Mouse (Mus musculus) limb, embryonic 13.5 days (tissue): Measurements from ENCODE around the gene Ddb2. TPM values are rescaled to one million over a fixed set of nuclear protein-coding genes. Genes with fewer than 3 reads are reported as not detected.
A peak's percentile ranks its signal among the peaks of the same experiment; 100 is the strongest.

Source experiments
- ATAC-seq: fragments of 200-750 bp; cut with Nextera tagmentation; 2 replicates; pipeline ENCODE4 v1.8.0; 2017; ENCODE audit warnings: low read depth, moderate number of reproducible peaks, moderate TSS enrichment; ENCODE audit not compliant: low FRiP score
- H3K27ac ChIP-seq: fragments of 300-500 bp; sonication (generic); 2 replicates; pipeline ENCODE4 v1.5.1; 2015; ENCODE audit warnings: inconsistent platforms, mild to moderate bottlenecking, moderate library complexity
- H3K27me3 ChIP-seq: fragments of 300-500 bp; sonication (generic); 2 replicates; pipeline ENCODE4 v1.6.1; 2015; ENCODE audit warnings: mild to moderate bottlenecking, inconsistent platforms
- H3K36me3 ChIP-seq: fragments of 300-500 bp; sonication (generic); 2 replicates; pipeline ENCODE4 v1.6.1; 2015; ENCODE audit warnings: inconsistent platforms, mild to moderate bottlenecking, moderate library complexity
- H3K4me1 ChIP-seq: fragments of 300-500 bp; sonication (generic); 2 replicates; pipeline ENCODE4 v1.6.1; 2015; ENCODE audit warnings: inconsistent platforms
- H3K4me2 ChIP-seq: fragments of 300-500 bp; sonication (generic); replicated peaks from 2 replicates; pipeline ENCODE4 v1.6.1; 2015; ENCODE audit warnings: inconsistent platforms, mild to moderate bottlenecking, moderate library complexity
- H3K4me3 ChIP-seq: fragments of 300-500 bp; sonication (generic); 2 replicates; pipeline ENCODE4 v1.5.1; 2015; ENCODE audit warnings: moderate library complexity, mild to moderate bottlenecking, inconsistent platforms
- H3K9ac ChIP-seq: fragments of 300-500 bp; sonication (generic); 2 replicates; pipeline ENCODE4 v1.6.1; 2015; ENCODE audit warnings: mild to moderate bottlenecking, inconsistent platforms
- H3K9me3 ChIP-seq: fragments of 300-500 bp; sonication (generic); 2 replicates; pipeline ENCODE4 v1.6.1; 2016; ENCODE audit warnings: inconsistent platforms
- WGBS: fragments of 180-500 bp; shearing (Covaris S2); methylation state at CpG from one replicate; pipeline ENCODE4 v1.1.7; 2015; 5-methylcytosine and 5-hydroxymethylcytosine counted together
- polyA plus RNA-seq: library from polyadenylated mRNA; unstranded; fragments of >200 nt; fragmentation: Nextera tagmentation; extraction: Ambion mirVana; gene quantifications from 2 replicates; pipeline ENCODE4 v1.2.1, GENCODE M21; 2015

Ddb2 gene
- polyA plus RNA-seq, 1 experiment from 2014 or later: 23.6 TPM

- no peaks in the 10 kb centered on the region for H3K27me3 ChIP-seq
- no peaks in the 10 kb centered on the region for H3K9me3 ChIP-seq
- H3K9ac ChIP-seq: peak overlapping the region; percentile 79
- H3K27ac ChIP-seq: no peak overlapping the region
- peak overlapping the region; percentile 87 for H3K4me2 ChIP-seq
- peaks cover 13% of the 10 kb centered on the region for H3K4me1 ChIP-seq
- peaks cover 10% of the 10 kb centered on the region; the same call in 1 of the 2 replicates for H3K36me3 ChIP-seq
- WGBS: 14% methylated on average over 8 of the region's 8 CpGs
- H3K4me3 ChIP-seq: peak overlapping the region; percentile 92
- no peak for ATAC-seq
These were observed 54.8 kb downstream of the Ddb2 start for GRCm38 (mm10) chr2:91182016-91182404.

DNA sequence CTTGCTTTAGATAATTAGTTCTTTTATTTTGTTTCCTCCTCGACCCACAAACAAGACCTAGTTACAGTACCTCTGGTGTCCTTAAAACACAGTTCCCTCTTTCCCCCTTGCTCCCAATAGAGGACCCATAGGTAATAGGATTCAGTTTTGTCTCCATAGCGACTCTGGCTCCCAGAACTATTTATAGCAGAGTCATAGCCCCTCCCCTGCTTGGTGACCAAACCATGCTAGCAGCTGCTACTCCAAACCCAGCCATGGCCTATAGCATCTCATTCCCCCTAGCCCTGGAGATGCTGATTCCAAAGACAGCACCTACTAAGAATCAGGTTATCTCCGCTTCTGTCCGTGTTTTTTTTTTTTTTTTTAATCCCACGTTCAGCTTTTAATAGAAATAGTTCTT lies 56.1 kb downstream of the Ddb2 start:
- Histone ChIP-seq H3K4me3 (no peak overlapping the region), H3K4me1 (peaks cover 13% of the 10 kb centered on the region), H3K4me2 (no peak overlapping the region), H3K9ac (no peak overlapping the region), H3K9me3 (no peaks in the 10 kb centered on the region), H3K27me3 (no peaks in the 10 kb centered on the region), H3K27ac (no peak overlapping the region), H3K36me3 (peaks cover 22% of the 10 kb centered on the region)
- 67% methylated on average over 5 of the region's 5 CpGs for WGBS
- ATAC-seq: no peak

DNA sequence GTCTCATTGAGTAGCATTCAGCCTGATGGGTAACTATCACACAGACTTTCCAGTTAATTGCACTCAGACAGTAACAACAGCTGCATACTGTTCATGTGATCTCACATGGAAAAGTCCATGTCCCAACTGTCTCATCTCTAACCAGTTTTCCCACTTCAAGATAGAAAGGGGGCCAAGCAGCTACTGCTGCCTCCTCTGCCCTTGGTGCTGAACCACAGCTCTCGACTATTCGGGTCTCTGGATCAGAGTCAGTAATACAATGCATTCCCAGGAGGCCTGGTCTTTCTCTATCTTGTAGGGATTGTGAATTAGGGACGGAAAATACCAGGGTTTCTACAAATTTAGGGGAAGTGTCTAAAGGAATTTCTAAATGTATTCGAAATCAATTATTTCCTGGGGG lies 57.0 kb downstream of the Ddb2 start:
- WGBS: 38% methylated on average over 4 of the region's 4 CpGs
- Histone ChIP-seq H3K9ac (no peak overlapping the region), H3K27me3 (no peaks in the 10 kb centered on the region), H3K4me2 (no peak overlapping the region), H3K36me3 (peaks cover 25% of the 10 kb centered on the region), H3K27ac (no peak overlapping the region), H3K9me3 (no peaks in the 10 kb centered on the region), H3K4me1 (peaks cover 13% of the 10 kb centered on the region), H3K4me3 (no peak overlapping the region)
- ATAC-seq: no peak

DNA sequence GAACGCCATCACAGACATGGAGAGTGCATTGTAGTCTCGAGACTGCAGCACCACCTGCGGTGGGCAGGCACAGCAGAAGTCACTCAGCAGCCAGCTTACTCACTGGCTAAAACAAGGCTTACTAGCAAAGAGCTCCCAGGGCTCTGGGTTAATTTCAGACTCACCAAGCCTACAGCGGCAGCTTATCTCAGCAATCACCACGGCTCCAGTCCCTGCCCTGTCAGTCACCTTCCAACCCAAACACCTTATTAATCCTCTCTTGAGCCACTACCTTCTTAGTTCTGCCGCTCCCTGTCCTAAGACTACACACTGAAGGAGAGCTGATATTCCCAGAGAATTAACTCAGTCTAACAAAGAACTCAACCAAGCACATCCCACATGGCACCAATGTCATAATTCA lies 60.5 kb downstream of the Ddb2 start:
- Histone ChIP-seq H3K9me3 (no peaks in the 10 kb centered on the region), H3K9ac (no peak overlapping the region), H3K27me3 (no peaks in the 10 kb centered on the region), H3K4me2 (no peak overlapping the region), H3K4me3 (no peak overlapping the region), H3K36me3 (peaks cover 42% of the 10 kb centered on the region), H3K27ac (no peak overlapping the region), H3K4me1 (no peaks in the 10 kb centered on the region)
- ATAC-seq: no peak
- 77% methylated on average over 6 of the region's 6 CpGs for WGBS

GRCm38 (mm10) chr2:91175490-91175889 lies 61.3 kb downstream of the Ddb2 start:
- H3K36me3 ChIP-seq: peaks cover 42% of the 10 kb centered on the region
- no peak overlapping the region for H3K27ac ChIP-seq
- no peak overlapping the region for H3K4me2 ChIP-seq
- no peaks in the 10 kb centered on the region for H3K9me3 ChIP-seq
- no peak for ATAC-seq
- WGBS: 87% methylated on average over 4 of the region's 4 CpGs
- no peak overlapping the region for H3K9ac ChIP-seq
- no peaks in the 10 kb centered on the region for H3K4me1 ChIP-seq
- no peaks in the 10 kb centered on the region for H3K27me3 ChIP-seq
- no peak overlapping the region for H3K4me3 ChIP-seq

DNA sequence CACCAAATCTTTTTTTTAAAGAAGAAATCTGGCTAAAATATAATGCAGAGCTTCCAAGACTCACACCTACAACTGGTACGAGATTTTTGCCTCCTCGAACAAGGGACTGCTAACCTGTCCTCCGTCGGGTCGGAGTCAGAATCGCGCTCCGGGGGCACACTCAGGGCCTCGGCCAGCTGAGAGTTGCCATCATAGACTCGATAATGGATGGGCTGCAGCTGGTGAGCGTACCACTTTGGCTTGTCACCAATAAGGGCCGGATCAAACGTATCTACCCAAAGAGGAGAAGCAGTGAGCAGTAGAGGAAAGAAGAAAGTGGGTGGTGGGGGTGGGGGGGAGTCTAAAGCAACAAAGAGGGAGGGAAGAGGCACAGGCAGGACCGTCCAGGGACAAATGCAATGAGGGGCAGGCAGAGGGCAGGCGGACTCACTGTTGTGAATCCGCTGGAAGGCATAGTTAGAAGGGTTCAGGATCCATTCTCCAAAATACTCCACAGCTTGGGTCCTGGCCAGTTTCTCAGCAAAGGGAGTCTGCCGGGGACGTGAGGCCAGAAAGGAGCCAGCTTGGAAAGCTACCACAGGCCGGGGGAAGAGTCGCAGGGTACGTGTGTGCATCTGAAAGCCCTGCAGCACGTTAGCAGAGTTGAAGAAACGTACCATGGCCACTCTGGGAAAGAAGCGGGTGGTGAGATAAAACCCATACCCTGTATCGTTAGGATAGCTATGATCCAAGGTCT lies 67.0 kb downstream of the Ddb2 start:
- H3K27ac ChIP-seq: no peak overlapping the region
- H3K4me3 ChIP-seq: no peak overlapping the region
- no peaks in the 10 kb centered on the region for H3K4me1 ChIP-seq
- no peak overlapping the region for H3K4me2 ChIP-seq
- H3K27me3 ChIP-seq: no peaks in the 10 kb centered on the region
- no peaks in the 10 kb centered on the region for H3K9me3 ChIP-seq
- H3K36me3 ChIP-seq: peaks cover 60% of the 10 kb centered on the region
- WGBS: 88% methylated on average over 25 of the region's 25 CpGs
- ATAC-seq: no peak
- H3K9ac ChIP-seq: no peak overlapping the region

DNA sequence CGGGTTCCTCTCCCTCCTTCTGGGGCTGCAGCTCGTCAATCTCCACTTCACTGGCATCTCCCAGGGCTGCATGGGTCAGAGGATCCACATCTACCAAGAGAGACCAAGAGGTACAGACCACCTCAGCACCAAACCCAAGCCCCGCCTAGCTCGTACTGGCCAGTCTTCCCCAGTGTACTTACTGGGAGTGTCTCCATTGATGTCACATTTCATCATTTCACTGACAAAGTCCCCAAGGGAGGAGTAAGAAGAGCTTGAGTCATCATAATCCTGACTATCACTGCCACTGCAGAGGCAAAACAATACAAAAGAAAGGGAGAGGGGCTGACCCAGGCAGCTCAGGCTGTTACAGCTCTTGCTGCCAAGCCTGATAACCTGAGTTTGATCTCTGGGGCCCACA lies 69.2 kb downstream of the Ddb2 start:
- no peaks in the 10 kb centered on the region for H3K9me3 ChIP-seq
- no peak overlapping the region for H3K9ac ChIP-seq
- 64% methylated on average over 4 of the region's 4 CpGs for WGBS
- H3K4me3 ChIP-seq: no peak overlapping the region
- H3K27ac ChIP-seq: no peak overlapping the region
- H3K36me3 ChIP-seq: peaks cover 68% of the 10 kb centered on the region
- H3K4me1 ChIP-seq: no peaks in the 10 kb centered on the region
- H3K27me3 ChIP-seq: no peaks in the 10 kb centered on the region
- no peak for ATAC-seq
- H3K4me2 ChIP-seq: no peak overlapping the region

DNA sequence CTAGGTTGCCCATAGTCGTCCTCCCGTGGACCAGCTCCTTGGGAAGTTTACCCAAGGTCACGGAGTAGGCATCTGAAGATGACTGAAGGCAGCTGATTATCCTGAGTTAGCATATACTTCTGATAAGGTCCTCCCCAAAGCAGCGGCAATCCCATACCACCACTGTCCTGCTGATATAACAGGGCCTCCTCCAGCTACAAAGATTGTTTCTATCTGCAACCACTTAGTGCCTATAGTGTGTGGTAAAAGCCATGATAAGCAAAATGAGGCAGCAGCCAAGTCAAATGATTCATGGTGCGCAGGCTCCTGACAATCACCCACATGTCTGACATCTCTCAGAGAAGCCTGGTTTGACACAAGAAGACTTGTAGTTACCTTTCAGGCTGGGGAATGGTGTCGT lies 71.8 kb downstream of the Ddb2 start:
- no peak overlapping the region for H3K4me2 ChIP-seq
- H3K9ac ChIP-seq: no peak overlapping the region
- H3K27me3 ChIP-seq: no peaks in the 10 kb centered on the region
- H3K9me3 ChIP-seq: no peaks in the 10 kb centered on the region
- no peaks in the 10 kb centered on the region for H3K4me1 ChIP-seq
- ATAC-seq: no peak
- no peak overlapping the region for H3K27ac ChIP-seq
- no peak overlapping the region for H3K4me3 ChIP-seq
- WGBS: 90% methylated on average over 6 of the region's 6 CpGs
- H3K36me3 ChIP-seq: peaks cover 82% of the 10 kb centered on the region

GRCm38 (mm10) chr2:91163532-91163931 lies 73.2 kb downstream of the Ddb2 start:
- no peaks in the 10 kb centered on the region for H3K27me3 ChIP-seq
- no peak overlapping the region for H3K4me2 ChIP-seq
- no peak overlapping the region for H3K9ac ChIP-seq
- H3K4me3 ChIP-seq: no peak overlapping the region
- peaks cover 81% of the 10 kb centered on the region for H3K36me3 ChIP-seq
- H3K27ac ChIP-seq: no peak overlapping the region
- no peak for ATAC-seq
- H3K4me1 ChIP-seq: no peaks in the 10 kb centered on the region
- no peaks in the 10 kb centered on the region for H3K9me3 ChIP-seq
- 87% methylated on average over 5 of the region's 5 CpGs for WGBS

DNA sequence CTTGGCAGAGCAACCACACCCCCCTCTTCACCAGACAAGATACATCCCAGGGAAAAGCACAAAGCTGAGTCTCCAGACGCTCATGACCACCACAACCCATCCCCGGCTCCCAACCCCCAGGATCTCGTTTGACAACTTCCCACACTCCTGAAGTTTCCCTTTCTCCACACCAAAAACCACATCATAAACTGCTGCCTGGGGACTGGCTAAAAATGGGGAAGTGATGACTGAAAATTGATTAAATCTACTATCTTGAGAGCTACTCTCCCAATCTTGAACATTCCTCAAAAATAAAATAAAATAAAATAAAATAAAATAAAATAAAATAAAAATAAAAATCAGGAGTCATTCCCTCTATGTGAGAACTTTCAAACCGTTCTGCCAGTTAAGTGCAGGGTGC lies 73.8 kb downstream of the Ddb2 start:
- Histone ChIP-seq H3K27me3 (no peaks in the 10 kb centered on the region), H3K9ac (no peak overlapping the region), H3K4me3 (no peak overlapping the region), H3K9me3 (no peaks in the 10 kb centered on the region), H3K27ac (no peak overlapping the region), H3K4me1 (no peaks in the 10 kb centered on the region), H3K4me2 (no peak overlapping the region), H3K36me3 (peaks cover 83% of the 10 kb centered on the region)
- no peak for ATAC-seq
- 78% methylated on average over 4 of the region's 4 CpGs for WGBS

Other genes starting within 250 kb of the Ddb2 start
- 18.3 and 19.2 TPM in 2 replicates for gene Rapsn, start 201.4 kb downstream of the Ddb2 start, polyA plus RNA-seq
- 316 and 328 TPM in 2 replicates for gene Psmc3, start 183.0 kb downstream of the Ddb2 start, polyA plus RNA-seq
- gene Slc39a13, start 166.6 kb downstream of the Ddb2 start, polyA plus RNA-seq: 59.9 and 67.5 TPM in 2 replicates
- 4.6 and 6.0 TPM in 2 replicates for gene Spi1, start 154.6 kb downstream of the Ddb2 start, polyA plus RNA-seq
- gene Mybpc3, start 118.8 kb downstream of the Ddb2 start, polyA plus RNA-seq: not detected in 2 replicates
- 10.8 and 11.8 TPM in 2 replicates for gene Madd, start 53.1 kb downstream of the Ddb2 start, polyA plus RNA-seq
- gene Nr1h3, start 34.1 kb downstream of the Ddb2 start, polyA plus RNA-seq: 1.7 TPM in 2 replicates
- gene Acp2, start 34.1 kb downstream of the Ddb2 start, polyA plus RNA-seq: 30.2 and 34.6 TPM in 2 replicates
- gene Pacsin3, start 19.0 kb upstream of the Ddb2 start, polyA plus RNA-seq: 44.8 and 47.4 TPM in 2 replicates
- 89.0 and 91.6 TPM in 2 replicates for gene Arfgap2, start 28.0 kb upstream of the Ddb2 start, polyA plus RNA-seq
- gene 1110051M20Rik, start 207.7 kb upstream of the Ddb2 start, polyA plus RNA-seq: 77.2 and 79.4 TPM in 2 replicates
- gene Lrp4, start 220.5 kb upstream of the Ddb2 start, polyA plus RNA-seq: 8.2 and 9.0 TPM in 2 replicates